Mouse (Mus musculus) small intestine, adult 2 months (tissue): ENCODE results near the gene Olfr657.

Experiments
- CTCF ChIP-seq: fragments of 200-500 bp; IDR thresholded peaks from 2 replicates; pipeline ENCODE4 v1.5.1; 2012; ENCODE audit warnings: low read depth, mild to moderate bottlenecking, control low read depth, inconsistent platforms, low read length, moderate library complexity, mixed read lengths; ENCODE audit not compliant: insufficient replicate concordance, insufficient read length; ENCODE audit errors: extremely low read depth
- POLR2A ChIP-seq: fragments of 200-500 bp; IDR thresholded peaks from 2 replicates; pipeline ENCODE4 v1.6.1; 2012; ENCODE audit warnings: low read depth, mild to moderate bottlenecking, control low read depth, inconsistent platforms, low read length, moderate library complexity

- TF ChIP-seq CTCF = no peak
- no peak for TF ChIP-seq POLR2A
Observed at GRCm38 (mm10) chr7:104580846-104581245, 43.7 kb upstream of the Olfr657 start.
